Comparison of ENCODE assay signal across 18 mouse cellular contexts in the genomic region with DNA sequence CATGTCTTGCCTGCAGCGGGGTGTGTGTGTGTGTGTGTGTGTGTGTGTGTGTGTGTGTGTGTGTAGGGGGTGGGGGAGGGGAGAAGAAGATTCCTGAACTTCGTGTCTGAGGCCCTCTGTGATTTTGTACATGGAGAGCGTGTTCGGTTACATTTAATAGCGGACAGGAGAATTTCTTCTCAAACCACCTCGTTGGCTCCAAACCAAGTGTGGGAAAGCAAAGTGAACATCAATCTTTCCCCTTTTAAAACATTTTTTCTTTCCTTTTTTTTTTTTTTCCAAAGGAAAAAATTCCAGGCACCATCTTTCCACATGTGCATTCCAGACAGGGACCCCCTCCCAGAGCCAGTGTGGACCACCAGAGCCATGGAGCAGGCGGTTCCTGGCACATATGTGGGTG.
DNase-seq lines count a peak whose midpoint lies in the region; ATAC-seq and TF ChIP-seq lines count a peak whose summit lies in the region.
"Had no signal": no experiment of that assay in that cellular context is flagged by ENCODE, and none has a peak within 500 bp of the region (broad histone marks: within the 10 kb centered on the region; RNA-seq: fewer than 3 reads in every experiment).

No protein-coding gene starts in this region.

- no peaks in the 10 kb centered on the region for H3K9me3 ChIP-seq in stomach, embryonic 14.5 days (ENCODE audit: control insufficient read depth, low read depth, low read length)
- no peaks in the 10 kb centered on the region for H3K9me3 ChIP-seq in stomach, postnatal 0 days (ENCODE audit: control insufficient read depth, low read length)
- H3K9me3 ChIP-seq in embryonic facial prominence, embryonic 14.5 days (ENCODE audit: control insufficient read depth, low read length), result no peaks in the 10 kb centered on the region
- no peaks in the 10 kb centered on the region for H3K9me3 ChIP-seq in limb, embryonic 13.5 days
- H3K9me3 ChIP-seq in hindbrain, embryonic 12.5 days (replicated peaks), result no peaks in the 10 kb centered on the region
- H3K9me3 ChIP-seq: forebrain, embryonic 10.5 days; heart, embryonic 12.5 days; hindbrain, embryonic 10.5 days; hindbrain, embryonic 15.5 days had no signal

- DNase-seq in stomach, postnatal 0 days (ENCODE audit: low spot score), result no peak
- peak; percentile 85 for DNase-seq in embryonic facial prominence, embryonic 14.5 days (ENCODE audit: low spot score)
- DNase-seq in ovary, postnatal 10 days (ENCODE audit: low spot score), result no peak
- DNase-seq in left cerebral cortex, postnatal 4 days, result no peak
- DNase-seq: adrenal gland, adult 8-10 months; adrenal gland, postnatal 36 days; cerebellum, adult 2 months; cerebellum, postnatal 10 days; gastrocnemius, postnatal 14 days had no signal

- peak overlapping the region; percentile 71 for H3K27ac ChIP-seq in stomach, embryonic 14.5 days (ENCODE audit: low read length)
- no peak overlapping the region for H3K27ac ChIP-seq in stomach, postnatal 0 days (replicated peaks)
- H3K27ac ChIP-seq in embryonic facial prominence, embryonic 14.5 days (replicated peaks; ENCODE audit: low read depth, low read length), result peak overlapping the region; percentile 65
- peak overlapping the region; percentile 86 for H3K27ac ChIP-seq in limb, embryonic 13.5 days
- H3K27ac ChIP-seq in hindbrain, embryonic 12.5 days, result no peak overlapping the region
- H3K27ac ChIP-seq: hindbrain, embryonic 10.5 days; hindbrain, embryonic 15.5 days had no signal

- no peak for ATAC-seq in stomach, embryonic 14.5 days (ENCODE audit: insufficient number of reproducible peaks, insufficient read depth, low FRiP score, low read depth)
- no peak for ATAC-seq in stomach, postnatal 0 days (ENCODE audit: low FRiP score, low TSS enrichment)
- ATAC-seq in embryonic facial prominence, embryonic 14.5 days (ENCODE audit: low read depth), result no peak
- no peak for ATAC-seq in limb, embryonic 13.5 days (ENCODE audit: low FRiP score, low read depth)
- ATAC-seq in hindbrain, embryonic 12.5 days (ENCODE audit: low FRiP score), result no peak
- ATAC-seq: forebrain, embryonic 14.5 days had no signal

- no peak overlapping the region for H3K9ac ChIP-seq in stomach, embryonic 14.5 days (replicated peaks; ENCODE audit: low read depth, low read length)
- H3K9ac ChIP-seq in stomach, postnatal 0 days (ENCODE audit: low read length), result no peak overlapping the region
- no peak overlapping the region for H3K9ac ChIP-seq in embryonic facial prominence, embryonic 14.5 days (ENCODE audit: low read depth, low read length)
- no peak overlapping the region for H3K9ac ChIP-seq in limb, embryonic 13.5 days
- H3K9ac ChIP-seq in hindbrain, embryonic 12.5 days, result no peak overlapping the region
- H3K9ac ChIP-seq: heart, embryonic 12.5 days; hindbrain, embryonic 15.5 days had no signal

- TF ChIP-seq CTCF in stomach, postnatal 0 days (IDR thresholded peaks at IDR 0.05; ENCODE audit: low read depth), result no peak

- TF ChIP-seq EP300 in stomach, postnatal 0 days (optimal IDR thresholded peaks at IDR 0.05), result no peak

- no peak overlapping the region for H3K4me3 ChIP-seq in stomach, embryonic 14.5 days (ENCODE audit: low read depth, low read length)
- no peak overlapping the region for H3K4me3 ChIP-seq in stomach, postnatal 0 days (ENCODE audit: low read depth, low read length)
- no peak overlapping the region for H3K4me3 ChIP-seq in embryonic facial prominence, embryonic 14.5 days (ENCODE audit: low read depth, low read length)
- H3K4me3 ChIP-seq in limb, embryonic 13.5 days, result no peak overlapping the region
- no peak overlapping the region for H3K4me3 ChIP-seq in hindbrain, embryonic 12.5 days
- H3K4me3 ChIP-seq: erythroblast, embryonic 14.5 days; forebrain, embryonic 10.5 days; heart, embryonic 12.5 days; hindbrain, embryonic 10.5 days; hindbrain, embryonic 15.5 days had no signal

- no peaks in the 10 kb centered on the region for H3K36me3 ChIP-seq in stomach, embryonic 14.5 days (ENCODE audit: control insufficient read depth, insufficient read depth, low read length)
- no peaks in the 10 kb centered on the region for H3K36me3 ChIP-seq in stomach, postnatal 0 days (ENCODE audit: control insufficient read depth, insufficient read depth, low read length)
- no peaks in the 10 kb centered on the region for H3K36me3 ChIP-seq in embryonic facial prominence, embryonic 14.5 days (ENCODE audit: control insufficient read depth, insufficient read depth, low read length)
- no peaks in the 10 kb centered on the region for H3K36me3 ChIP-seq in limb, embryonic 13.5 days
- no peaks in the 10 kb centered on the region for H3K36me3 ChIP-seq in hindbrain, embryonic 12.5 days
- H3K36me3 ChIP-seq: forebrain, embryonic 10.5 days; heart, embryonic 12.5 days; hindbrain, embryonic 10.5 days; hindbrain, embryonic 15.5 days had no signal

- WGBS in stomach, embryonic 14.5 days, result 47% methylated on average over 7 of the region's 7 CpGs
- 57% methylated on average over 7 of the region's 7 CpGs for WGBS in stomach, postnatal 0 days
- 47% methylated on average over 7 of the region's 7 CpGs for whole genome bisulfite sequencing in embryonic facial prominence, embryonic 14.5 days
- 43% methylated on average over 7 of the region's 7 CpGs for WGBS in limb, embryonic 13.5 days
- 78% methylated on average over 7 of the region's 7 CpGs for WGBS in hindbrain, embryonic 12.5 days

- peaks cover 14% of the 10 kb centered on the region for H3K4me1 ChIP-seq in stomach, embryonic 14.5 days (ENCODE audit: control insufficient read depth, insufficient read depth, low read length)
- no peaks in the 10 kb centered on the region for H3K4me1 ChIP-seq in stomach, postnatal 0 days (replicated peaks; ENCODE audit: control insufficient read depth, insufficient read depth)
- H3K4me1 ChIP-seq in embryonic facial prominence, embryonic 14.5 days (ENCODE audit: control insufficient read depth, insufficient read depth, low read length), result peaks cover 24% of the 10 kb centered on the region
- H3K4me1 ChIP-seq in limb, embryonic 13.5 days, result peaks cover 74% of the 10 kb centered on the region
- H3K4me1 ChIP-seq in hindbrain, embryonic 12.5 days, result no peaks in the 10 kb centered on the region
- H3K4me1 ChIP-seq: hindbrain, embryonic 15.5 days had no signal

- H3K27me3 ChIP-seq in stomach, embryonic 14.5 days (ENCODE audit: control insufficient read depth, insufficient read depth, low read length), result no peaks in the 10 kb centered on the region
- no peaks in the 10 kb centered on the region for H3K27me3 ChIP-seq in stomach, postnatal 0 days (ENCODE audit: control insufficient read depth, insufficient read depth, low read length)
- H3K27me3 ChIP-seq in embryonic facial prominence, embryonic 14.5 days (replicated peaks; ENCODE audit: control insufficient read depth, insufficient read depth, low read length), result no peaks in the 10 kb centered on the region
- H3K27me3 ChIP-seq in limb, embryonic 13.5 days, result no peaks in the 10 kb centered on the region
- no peaks in the 10 kb centered on the region; the same call in 1 of the 2 replicates for H3K27me3 ChIP-seq in hindbrain, embryonic 12.5 days
- H3K27me3 ChIP-seq: heart, embryonic 12.5 days; hindbrain, embryonic 15.5 days had no signal

- intact Hi-C loops in left cerebral cortex, postnatal 4 days (cut with DNase I), result no loop called here

- no peak overlapping the region for H3K4me2 ChIP-seq in stomach, embryonic 14.5 days (replicated peaks; ENCODE audit: low read depth, low read length)
- no peak overlapping the region for H3K4me2 ChIP-seq in stomach, postnatal 0 days (replicated peaks; ENCODE audit: low read depth)
- no peak overlapping the region for H3K4me2 ChIP-seq in embryonic facial prominence, embryonic 14.5 days (ENCODE audit: low read depth, low read length)
- H3K4me2 ChIP-seq in limb, embryonic 13.5 days (replicated peaks), result no peak overlapping the region
- H3K4me2 ChIP-seq in hindbrain, embryonic 12.5 days (replicated peaks), result no peak overlapping the region
- H3K4me2 ChIP-seq: heart, embryonic 12.5 days; hindbrain, embryonic 15.5 days had no signal

Comparison
In these comparisons a context has a peak if more than half of its experiments do, and no peak if none do; other contexts are left out.
1. H3K27ac ChIP-seq: peak in stomach, embryonic 14.5 days (single experiment), embryonic facial prominence, embryonic 14.5 days (single experiment) and limb, embryonic 13.5 days (single experiment); none in stomach, postnatal 0 days (single experiment) and hindbrain, embryonic 12.5 days (single experiment).